Mouse (Mus musculus) heart, adult 2 months (tissue): ENCODE data around the gene Barx1.

ENCODE experiments used
- CTCF ChIP-seq: fragments of 200-600 bp; IDR thresholded peaks from 2 replicates; pipeline ENCODE4 v1.8.1; 2022; ENCODE audit warnings: antibody characterized with exemption, mild to moderate bottlenecking, moderate library complexity
- EP300 ChIP-seq: fragments of 200-500 bp; IDR thresholded peaks from 2 replicates; pipeline ENCODE4 v1.6.1; 2011; ENCODE audit warnings: low read depth, low read length, control low read depth; ENCODE audit not compliant: insufficient read depth
- POLR2A ChIP-seq: fragments of 200-500 bp; IDR thresholded peaks from 2 replicates; pipeline ENCODE4 v1.6.1; 2011; ENCODE audit warnings: mild to moderate bottlenecking, low read depth, low read length, control low read depth; ENCODE audit not compliant: insufficient read depth

DNA sequence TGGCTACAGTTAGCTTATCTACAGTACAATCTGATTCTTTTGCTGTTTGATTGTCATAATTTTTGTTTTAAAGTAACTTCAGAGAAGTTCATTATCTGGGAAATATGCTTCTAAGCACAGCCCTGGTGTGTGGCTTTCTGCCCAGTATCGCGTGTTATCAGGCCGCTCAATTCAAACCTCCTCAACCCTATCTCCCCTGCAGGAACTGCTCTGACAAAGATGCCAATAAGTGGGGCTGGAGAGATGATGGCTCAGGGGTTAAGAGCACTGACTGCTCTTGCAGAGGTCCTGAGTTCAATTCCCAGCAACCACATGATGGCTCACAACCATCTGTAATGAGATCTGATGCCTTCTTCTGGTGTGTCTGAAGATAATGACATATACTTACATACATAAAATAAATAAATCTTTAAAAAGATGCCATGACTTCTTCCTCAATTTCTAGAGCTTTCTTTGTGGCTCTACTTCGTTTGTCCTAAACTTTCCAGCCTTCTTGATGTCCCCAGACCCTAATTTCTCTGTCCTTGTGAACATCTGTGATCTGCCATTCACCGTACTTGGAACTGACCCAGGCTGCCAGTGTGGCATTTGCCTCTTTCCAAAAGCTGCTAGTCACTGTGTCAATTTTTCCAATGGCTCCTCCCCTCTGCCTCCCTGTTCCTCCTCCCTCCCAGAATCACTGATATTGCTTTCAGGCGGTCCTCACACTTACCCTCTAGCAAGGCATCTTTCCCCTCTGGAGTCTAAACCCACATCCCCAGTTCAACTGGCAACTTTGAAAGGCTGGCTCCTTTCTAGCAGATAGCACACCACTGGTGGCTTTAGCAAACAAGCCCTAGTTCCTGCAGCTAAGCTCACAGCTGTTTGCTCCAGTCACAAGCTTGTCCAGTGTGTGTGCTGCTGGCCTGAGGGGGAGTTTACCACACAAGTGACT is 11.4 kb upstream of the Barx1 start:
- TF ChIP-seq CTCF (no peak), EP300 (no peak), POLR2A (no peak)
